Mouse (Mus musculus) spleen, adult 2 months (tissue): ENCODE results near the gene Intu.

Source experiments
- CTCF ChIP-seq: fragments of 200-500 bp; IDR thresholded peaks from 2 replicates; pipeline ENCODE4 v1.5.1; 2011; ENCODE audit warnings: mild to moderate bottlenecking, inconsistent platforms; ENCODE audit not compliant: insufficient read depth, insufficient read length, insufficient replicate concordance; ENCODE audit errors: extremely low read depth
- POLR2A ChIP-seq: fragments of 200-500 bp; IDR thresholded peaks from 2 replicates; pipeline ENCODE4 v1.6.1; 2011; ENCODE audit warnings: low read depth, low read length, inconsistent platforms

- TF ChIP-seq POLR2A (no peak), CTCF (no peak)
Observed at GRCm38 (mm10) chr3:40487381-40487780, 43.7 kb upstream of the Intu start.
